Comparison of ENCODE assay signal across 8 mouse cellular contexts in the genomic region with DNA sequence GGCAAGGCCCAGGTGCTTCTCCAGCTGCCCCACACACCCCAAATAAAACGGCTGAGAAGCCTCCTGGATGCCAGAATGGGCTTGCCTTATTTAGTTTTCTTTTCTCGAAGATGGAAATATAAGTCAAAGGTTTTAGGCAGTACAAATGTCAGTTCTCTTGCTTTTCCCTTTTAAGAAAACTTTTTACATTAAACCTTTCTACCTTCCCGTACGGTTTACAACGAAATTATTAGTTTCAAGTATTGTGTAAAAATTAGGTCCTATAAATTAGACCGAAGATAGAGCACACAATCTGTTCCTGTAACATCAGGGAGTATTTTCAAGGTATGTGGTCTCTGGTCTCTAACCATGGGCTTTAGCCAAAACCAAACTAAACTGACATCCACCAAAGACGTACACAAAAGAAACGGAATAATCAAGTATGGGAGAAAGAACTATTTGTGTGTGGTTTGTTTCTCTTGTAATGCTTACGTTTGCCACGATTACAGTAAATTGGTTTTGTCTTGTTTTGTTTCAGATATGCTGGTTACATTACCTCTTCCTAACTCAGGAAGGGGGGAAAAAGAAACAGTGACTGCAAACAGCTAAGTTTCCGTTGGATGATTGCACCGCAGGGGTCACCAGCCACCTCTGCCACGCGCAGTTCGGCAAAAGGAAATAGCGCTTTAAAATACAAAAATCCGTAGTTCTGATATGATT. TPM values are rescaled to one million over a fixed set of nuclear protein-coding genes. Genes with fewer than 3 reads are reported as not detected.
DNase-seq lines count a peak whose midpoint lies in the region; ATAC-seq lines count a peak whose summit lies in the region.

No protein-coding gene starts in this region.

- WGBS in neural tube, embryonic 11.5 days = 3% methylated on average over 17 of the region's 17 CpGs
- WGBS in liver, embryonic 13.5 days (ENCODE audit: insufficient replicate concordance) = 6% methylated on average over 17 of the region's 17 CpGs

- ATAC-seq in neural tube, embryonic 11.5 days (ENCODE audit: insufficient read depth, low FRiP score, low TSS enrichment) = no peak
- ATAC-seq in liver, embryonic 13.5 days (ENCODE audit: low read depth) = no peak

- 0 out of 2 replicates have a peak overlapping the region, but pooled peaks have one; percentile 35 for H3K27ac ChIP-seq in neural tube, embryonic 11.5 days (ENCODE audit: low read depth, low read length)
- H3K27ac ChIP-seq in liver, embryonic 13.5 days = no peak overlapping the region

- DNase-seq in embryo, embryonic 10.5 days (ENCODE audit: low spot score) = peak; percentile 64
- no peak for DNase-seq in embryo, embryonic 10 days (ENCODE audit: low spot score)
- peak; percentile 30 for DNase-seq in neural tube, embryonic 11.5 days (ENCODE audit: low spot score)
- no peak for DNase-seq in neural tube, embryonic 10.5 days (ENCODE audit: extremely low spot score, low spot score)
- DNase-seq in liver, embryonic 13.5 days = no peak
- no peak for DNase-seq in cerebellum, adult 11 months
- DNase-seq in spleen, postnatal 36 days (ENCODE audit: low spot score in 2 of 2) = no peak
- no peak for DNase-seq in urinary bladder, postnatal 25 days (ENCODE audit: low spot score)

- peak overlapping the region; percentile 68 for H3K9ac ChIP-seq in neural tube, embryonic 11.5 days (ENCODE audit: low read length)
- no peak overlapping the region for H3K9ac ChIP-seq in liver, embryonic 13.5 days

- no peaks in the 10 kb centered on the region for H3K9me3 ChIP-seq in neural tube, embryonic 11.5 days (ENCODE audit: control insufficient read depth, low read length)
- H3K9me3 ChIP-seq in liver, embryonic 13.5 days (replicated peaks) = no peaks in the 10 kb centered on the region

- peaks cover 35% of the 10 kb centered on the region for H3K27me3 ChIP-seq in neural tube, embryonic 11.5 days (ENCODE audit: control insufficient read depth, insufficient read depth, low read length)
- peaks cover 77% of the 10 kb centered on the region for H3K27me3 ChIP-seq in liver, embryonic 13.5 days

- H3K4me2 ChIP-seq in neural tube, embryonic 11.5 days (ENCODE audit: low read depth) = peak overlapping the region; percentile 58
- H3K4me2 ChIP-seq in liver, embryonic 13.5 days = peak overlapping the region; percentile 70

- no peaks in the 10 kb centered on the region for H3K36me3 ChIP-seq in neural tube, embryonic 11.5 days (ENCODE audit: control insufficient read depth, insufficient read depth, low read length)
- H3K36me3 ChIP-seq in liver, embryonic 13.5 days = no peaks in the 10 kb centered on the region

- H3K4me3 ChIP-seq in neural tube, embryonic 11.5 days (ENCODE audit: low read depth, low read length) = peak overlapping the region; percentile 60
- peak overlapping the region; percentile 54 for H3K4me3 ChIP-seq in liver, embryonic 13.5 days (replicated peaks)

- H3K4me1 ChIP-seq in neural tube, embryonic 11.5 days (ENCODE audit: control insufficient read depth, insufficient read depth, low read length) = peaks cover 9% of the 10 kb centered on the region
- H3K4me1 ChIP-seq in liver, embryonic 13.5 days (replicated peaks) = peaks cover 19% of the 10 kb centered on the region; the same call in 1 of the 2 replicates

RNA-seq across cellular contexts. Expression of a gene that starts 41.3 kb away (rescaled TPM):
- 31.8 and 32.1 TPM in 2 replicates for polyA plus RNA-seq in neural tube, embryonic 11.5 days (2014; fragmentation: Nextera tagmentation; extraction: Ambion mirVana)
- 0.81 and 1.2 TPM in 2 replicates for polyA plus RNA-seq in liver, embryonic 13.5 days (2015; fragmentation: Nextera tagmentation; extraction: Ambion mirVana)

Comparison
In these comparisons a context has a peak if more than half of its experiments do, and no peak if none do; other contexts are left out.
1. DNase-seq: peak in embryo, embryonic 10.5 days (single experiment) and neural tube, embryonic 11.5 days (single experiment); none in embryo, embryonic 10 days (single experiment), neural tube, embryonic 10.5 days (single experiment), liver, embryonic 13.5 days (single experiment), cerebellum, adult 11 months (single experiment), spleen, postnatal 36 days (0 of 2) and urinary bladder, postnatal 25 days (single experiment).
2. RNA of a gene that starts 41.3 kb away (polyA plus RNA-seq): 31.8 to 32.1 TPM in neural tube, embryonic 11.5 days; 0.81 to 1.2 TPM in liver, embryonic 13.5 days; every median in the first group is over 10 times any median in the second.